Mouse (Mus musculus): ENCODE data around the gene Alg9. TPM values are rescaled to one million over a fixed set of nuclear protein-coding genes. Genes with fewer than 3 reads are reported as not detected.

The Alg9 gene
- polyA plus RNA-seq, 1 experiment: 22.0 TPM

DNA sequence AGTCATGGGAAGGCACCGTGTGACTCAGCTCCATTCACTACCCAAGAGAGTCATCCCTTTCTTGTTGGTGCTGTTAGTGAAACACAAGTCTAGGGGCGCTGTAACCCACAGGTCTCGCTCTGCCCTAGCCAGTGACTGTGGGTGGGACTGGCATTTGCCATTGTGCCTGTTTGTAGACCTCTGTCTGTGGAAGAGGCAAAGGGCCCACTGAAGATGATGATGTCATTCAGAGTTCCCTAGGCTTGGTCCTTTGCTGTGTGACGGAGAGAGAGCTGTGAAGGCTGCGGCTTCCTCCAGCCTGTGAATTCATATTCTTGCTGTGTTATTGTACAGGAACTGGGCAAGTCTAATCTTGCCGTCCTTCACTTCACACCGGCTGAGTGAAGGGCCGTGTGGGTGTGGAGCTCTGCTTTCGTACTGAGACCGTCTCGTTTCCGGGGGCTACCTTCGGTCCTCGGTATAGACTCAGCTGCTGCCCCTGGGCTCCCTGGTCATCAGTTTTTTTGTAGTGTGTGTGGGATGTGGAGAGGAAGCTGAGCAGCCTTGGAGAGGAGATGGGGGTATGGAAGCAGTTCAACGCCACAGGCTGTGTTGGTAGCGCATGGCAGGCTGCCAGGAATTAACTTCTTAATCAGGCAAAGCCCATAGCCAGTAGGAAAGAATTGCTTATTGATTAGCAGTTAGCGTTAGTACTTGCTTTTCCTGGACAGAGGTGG lies 78.0 kb downstream of the Alg9 start:
- peak; percentile 48 for DNase-seq (ENCODE audit: low spot score)

DNA sequence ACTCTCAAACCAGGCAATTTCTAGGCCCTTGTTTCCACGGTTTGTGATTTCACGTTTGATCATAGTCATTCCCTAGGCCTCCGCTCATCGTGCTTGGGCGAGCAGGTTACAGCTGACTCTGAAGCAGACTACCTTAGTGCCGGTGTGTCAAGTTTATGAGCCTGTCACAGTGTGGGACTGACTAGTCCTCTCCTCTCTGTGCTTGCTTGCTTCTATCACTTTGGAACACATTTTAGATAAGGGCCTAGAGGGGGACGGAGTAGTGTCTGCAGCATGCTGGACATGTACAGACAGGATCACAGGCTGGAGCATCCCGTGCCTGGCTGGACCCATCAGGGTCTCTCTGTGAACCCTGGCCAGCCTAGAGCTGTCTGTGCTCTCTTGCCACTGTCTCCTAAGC lies 79.6 kb downstream of the Alg9 start:
- DNase-seq (ENCODE audit: low spot score): no peak

DNA sequence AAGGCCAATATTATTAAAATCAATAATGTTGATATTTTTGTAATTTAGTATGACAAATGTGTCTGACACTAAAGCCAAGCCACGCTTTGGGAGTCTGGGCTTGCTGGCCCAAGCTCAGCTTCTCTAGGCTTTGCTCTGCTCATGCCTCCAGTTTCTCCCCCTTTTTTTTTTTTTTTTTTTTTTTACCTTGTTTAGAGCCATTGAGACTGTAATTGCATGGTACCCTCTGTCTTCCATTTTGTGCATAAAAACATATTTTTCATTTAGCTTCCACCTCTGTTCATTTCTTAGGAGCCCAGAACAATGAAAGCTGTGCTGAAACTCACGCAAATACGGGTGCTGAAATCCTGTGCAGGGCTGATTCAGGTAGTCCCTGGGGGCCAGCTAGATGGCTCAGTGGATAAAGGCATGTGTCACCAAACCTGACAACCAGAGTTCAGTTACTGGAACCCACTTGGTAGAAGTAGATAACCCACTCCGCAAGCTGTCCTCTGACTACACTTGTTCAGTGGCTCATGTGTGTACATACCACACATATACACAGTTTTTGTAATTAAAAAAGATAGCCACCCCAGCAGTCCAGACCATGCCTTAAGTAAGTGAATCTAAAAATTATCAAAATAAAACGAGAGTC lies 80.4 kb downstream of the Alg9 start:
- DNase-seq (ENCODE audit: low spot score): no peak

DNA sequence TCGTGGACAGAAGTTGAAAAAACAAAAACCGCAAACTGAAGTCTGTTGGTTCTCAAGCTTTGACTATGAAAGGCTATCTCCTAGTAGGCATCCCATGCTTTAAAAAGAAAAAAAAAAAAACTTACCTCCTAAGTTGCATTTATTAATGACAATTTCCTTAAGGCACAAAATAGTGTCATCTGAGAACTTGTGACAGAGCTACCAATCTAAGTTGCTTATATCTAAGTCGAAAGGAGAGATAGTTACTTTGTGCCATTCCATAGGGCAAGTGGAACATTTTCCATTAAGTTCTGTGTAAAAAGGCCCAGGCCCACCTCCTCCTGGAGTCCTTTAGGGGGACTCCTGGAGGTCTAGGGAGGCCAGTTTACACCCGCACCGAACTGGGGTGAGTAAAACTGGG lies 81.0 kb downstream of the Alg9 start:
- DNase-seq (ENCODE audit: low spot score): no peak

GRCm38 (mm10) chr9:50856341-50857081 lies 81.7 kb downstream of the Alg9 start:
- DNase-seq (ENCODE audit: low spot score): peak; percentile 93

- DNase-seq (ENCODE audit: low spot score): no peak
Observed at GRCm38 (mm10) chr9:50857082-50857641, 82.3 kb downstream of the Alg9 start.

- no peak for DNase-seq (ENCODE audit: low spot score)
Observed at GRCm38 (mm10) chr9:50858681-50859080, 83.9 kb downstream of the Alg9 start.

GRCm38 (mm10) chr9:50861119-50861839 lies 86.5 kb downstream of the Alg9 start:
- DNase-seq (ENCODE audit: low spot score): no peak

DNA sequence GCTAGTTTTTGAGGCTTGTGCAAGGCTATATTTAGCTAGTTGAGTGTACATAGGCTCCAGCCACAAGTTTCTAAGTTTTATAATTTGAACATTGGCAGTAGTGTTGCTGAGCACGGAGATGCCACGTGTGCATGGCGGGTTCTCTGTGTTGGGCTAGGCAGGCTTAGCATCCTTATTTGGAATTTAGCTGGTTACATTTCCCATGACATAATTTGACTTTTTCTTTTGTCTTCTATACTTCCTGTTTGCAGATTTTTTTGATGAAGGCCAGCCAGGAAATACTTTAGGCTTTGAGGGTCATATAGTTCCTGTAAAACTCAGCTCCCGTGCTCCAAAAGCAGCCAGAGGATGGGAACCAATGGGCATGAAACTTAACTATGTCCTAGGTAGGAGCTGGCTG lies 89.0 kb downstream of the Alg9 start:
- DNase-seq (ENCODE audit: low spot score): no peak

GRCm38 (mm10) chr9:50864877-50865276 lies 90.1 kb downstream of the Alg9 start:
- DNase-seq (ENCODE audit: low spot score): no peak

GRCm38 (mm10) chr9:50865803-50866202 lies 91.0 kb downstream of the Alg9 start:
- DNase-seq (ENCODE audit: low spot score): no peak

DNA sequence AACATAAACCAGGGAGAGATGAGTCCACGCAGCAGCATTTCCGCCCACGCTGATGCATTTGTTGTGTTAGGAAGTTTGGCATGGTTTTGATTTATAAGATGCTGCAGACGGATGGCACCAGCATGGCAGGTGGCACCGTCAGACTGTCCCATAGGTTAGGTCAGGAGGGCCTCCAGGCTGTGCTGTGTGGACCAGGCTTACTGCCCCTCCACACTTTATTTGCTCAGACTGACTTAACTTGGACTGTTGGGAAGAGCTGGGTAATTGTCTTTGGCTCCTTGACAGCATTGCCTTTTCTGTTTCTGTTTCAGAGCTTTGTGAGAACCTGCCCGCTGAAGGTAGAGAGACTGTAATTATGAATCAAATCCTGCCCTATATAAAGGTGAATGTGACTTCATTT lies 92.2 kb downstream of the Alg9 start:
- no peak for DNase-seq (ENCODE audit: low spot score)

DNA sequence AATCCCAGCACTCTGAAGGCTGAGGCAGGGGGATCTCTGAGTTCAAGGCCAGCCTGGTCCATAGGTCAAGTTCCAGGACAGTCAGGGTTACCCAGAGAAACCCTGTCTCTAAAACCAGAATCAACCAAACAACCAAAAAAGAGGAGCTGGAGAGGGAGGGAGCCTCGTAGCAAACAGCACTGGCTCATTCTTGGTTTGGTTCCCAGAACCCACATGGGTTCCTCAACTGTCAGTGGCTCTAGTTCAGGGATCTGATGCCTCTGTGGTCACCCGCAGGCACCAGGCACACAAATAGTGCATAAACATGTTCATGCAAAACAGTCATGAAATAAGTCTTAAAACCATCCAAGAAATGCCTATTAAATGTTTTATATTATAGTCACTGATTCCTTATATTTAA lies 93.4 kb downstream of the Alg9 start:
- no peak for DNase-seq (ENCODE audit: low spot score)

- no peak for DNase-seq (ENCODE audit: low spot score)
Observed at GRCm38 (mm10) chr9:50873210-50873609, 98.4 kb downstream of the Alg9 start.

DNA sequence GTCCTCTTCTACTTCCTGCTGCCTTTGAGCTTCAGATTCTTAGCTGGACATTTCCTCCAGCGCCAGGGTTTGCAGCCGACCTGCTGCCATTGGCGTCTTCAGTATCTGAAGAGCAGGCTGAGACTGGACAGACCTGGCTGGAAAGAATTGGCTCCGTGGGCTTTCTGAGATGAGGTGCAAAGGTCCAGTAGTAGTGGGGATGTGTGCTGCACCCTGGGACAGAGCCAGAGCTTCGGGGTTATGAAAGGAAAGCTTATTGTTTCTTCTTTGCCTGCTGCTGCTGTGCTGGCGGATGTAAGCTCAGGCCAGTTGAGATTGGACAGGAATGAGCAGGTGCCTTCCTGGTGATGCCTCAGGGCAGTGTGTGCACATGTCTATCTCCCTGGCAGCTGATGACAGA lies 99.2 kb downstream of the Alg9 start:
- no peak for DNase-seq (ENCODE audit: low spot score)

DNA sequence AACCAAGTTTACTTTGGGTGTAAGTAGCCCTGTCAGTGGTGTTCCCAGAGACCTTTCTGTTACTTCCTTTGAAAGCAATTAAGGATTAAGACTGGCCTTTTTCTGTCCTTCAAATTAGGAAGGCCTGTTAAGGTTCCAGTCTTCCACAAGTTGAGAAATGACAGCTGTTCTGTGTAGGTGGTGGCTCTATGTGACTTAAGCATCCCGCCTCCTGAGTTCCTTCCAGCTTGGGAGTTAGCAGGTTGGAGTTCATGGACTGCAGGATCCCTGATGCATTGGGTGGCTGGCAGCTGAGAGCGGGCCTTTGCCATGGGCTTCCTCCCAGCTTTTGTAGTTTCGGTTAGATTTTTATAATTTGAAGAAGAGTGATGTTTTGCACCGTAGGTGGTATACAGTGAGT lies 100.7 kb downstream of the Alg9 start:
- no peak for DNase-seq (ENCODE audit: low spot score)

DNA sequence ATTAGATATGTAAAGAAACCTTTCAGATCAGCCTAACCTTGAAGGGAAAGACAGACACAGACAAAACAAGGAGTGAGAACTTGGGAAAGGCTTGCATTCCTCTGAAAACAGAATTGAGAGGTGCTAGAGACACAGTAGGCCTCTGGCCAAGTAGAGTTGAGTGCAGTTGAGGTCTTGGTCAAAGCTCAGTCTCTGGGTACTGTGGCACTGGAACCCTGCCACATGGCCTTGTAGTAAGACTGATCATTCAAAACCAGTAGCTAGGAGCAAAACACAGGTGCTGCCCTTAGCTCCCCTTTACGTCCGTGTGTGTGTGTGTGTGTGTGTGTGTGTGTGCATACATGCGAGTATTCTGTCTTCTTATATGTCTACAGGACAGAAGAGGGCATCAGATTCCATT lies 101.5 kb downstream of the Alg9 start:
- no peak for DNase-seq (ENCODE audit: low spot score)

DNA sequence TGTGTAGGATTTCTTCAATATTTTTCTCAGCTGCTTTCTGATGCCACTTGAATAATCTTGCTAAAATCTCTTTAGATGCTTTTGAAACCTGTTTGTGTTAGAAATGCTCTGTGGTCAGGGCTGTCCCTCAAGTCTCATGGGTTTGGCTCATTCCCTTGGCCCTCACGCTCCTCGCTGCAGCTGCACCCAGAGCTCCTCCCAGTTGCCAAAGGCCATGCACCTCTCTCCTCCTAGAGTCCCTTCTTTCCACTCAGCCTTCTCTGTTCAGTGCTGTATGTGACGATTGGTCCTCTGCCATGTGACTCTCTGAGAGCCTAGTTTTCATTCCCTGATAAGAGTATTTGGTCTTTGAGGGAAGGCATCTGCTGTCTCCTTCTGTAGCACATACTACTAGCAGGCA lies 102.6 kb downstream of the Alg9 start:
- DNase-seq (ENCODE audit: low spot score): no peak

DNA sequence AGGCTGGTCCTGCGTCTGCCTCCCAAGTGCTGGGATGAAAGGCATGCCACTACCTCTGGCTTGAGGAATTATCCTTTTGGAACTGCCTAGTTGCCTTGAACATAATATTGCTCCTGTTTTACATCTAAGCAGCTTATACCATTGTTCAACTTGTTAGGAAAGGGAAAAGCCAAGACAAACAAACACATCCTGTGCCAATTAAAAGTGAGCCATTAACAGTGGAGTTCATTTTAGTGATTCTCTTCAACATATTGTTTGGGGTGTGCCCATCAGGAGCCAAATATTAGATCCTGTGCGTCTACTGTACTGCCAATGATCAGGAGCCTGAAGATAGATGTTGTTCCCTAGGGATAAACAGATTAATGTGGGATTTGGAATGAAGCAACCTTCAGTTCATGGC lies 107.4 kb downstream of the Alg9 start:
- DNase-seq (ENCODE audit: low spot score): no peak

DNA sequence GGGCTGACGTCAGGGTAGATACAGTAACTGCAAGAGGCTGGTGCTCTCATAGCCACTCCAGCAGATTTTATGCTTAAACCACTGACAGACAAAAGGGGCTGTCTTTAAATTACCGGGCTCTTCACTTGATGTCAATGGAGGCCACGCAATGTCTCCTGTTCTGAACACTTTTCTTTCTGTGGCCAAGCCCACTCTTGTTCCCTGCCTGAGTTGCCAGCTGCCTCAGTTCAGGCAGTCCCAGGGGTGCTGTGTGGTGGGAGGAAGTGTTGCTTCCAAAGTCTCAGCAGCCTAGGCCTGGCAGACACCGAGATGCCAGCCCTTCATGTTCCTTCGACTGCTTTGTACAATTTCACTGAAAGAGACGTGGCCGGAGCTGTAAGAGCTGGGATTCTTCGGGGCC lies 109.3 kb downstream of the Alg9 start:
- no peak for DNase-seq (ENCODE audit: low spot score)

GRCm38 (mm10) chr9:50884741-50885599 lies 110.2 kb downstream of the Alg9 start:
- DNase-seq (ENCODE audit: low spot score): peak; percentile 42

All from urinary bladder, adult 2 months (tissue).